Mouse (Mus musculus) embryonic facial prominence, embryonic 11.5 days (tissue): ENCODE data around the gene Rps11. TPM values are rescaled to one million over a fixed set of nuclear protein-coding genes. Genes with fewer than 3 reads are reported as not detected.
A peak's percentile ranks its signal among the peaks of the same experiment; 100 is the strongest.

Experiments
- ATAC-seq: fragments of 200-750 bp; cut with Nextera tagmentation; replicated peaks from 2 replicates; pipeline ENCODE4 v1.8.0; 2017; ENCODE audit warnings: low read depth; ENCODE audit not compliant: insufficient number of reproducible peaks, low FRiP score, low TSS enrichment
- DNase-seq: peaks from one replicate; pipeline ENCODE4 v3.0.0-alpha.2; 2015; ENCODE audit warnings: low spot score
- H3K27ac ChIP-seq: fragments of 300-500 bp; sonication (generic); replicated peaks from 2 replicates; pipeline ENCODE4 v1.5.1; 2014; ENCODE audit warnings: mild to moderate bottlenecking, low read depth, low read length, control low read depth
- H3K27me3 ChIP-seq: fragments of 300-500 bp; sonication (generic); 2 replicates; pipeline ENCODE4 v1.6.1; 2014; ENCODE audit warnings: mild to moderate bottlenecking, low read length, moderate library complexity, mixed read lengths; ENCODE audit not compliant: control insufficient read depth, insufficient read depth
- H3K36me3 ChIP-seq: fragments of 300-500 bp; sonication (generic); replicated peaks from 2 replicates; pipeline ENCODE4 v1.6.1; 2014; ENCODE audit warnings: low read depth, mild to moderate bottlenecking, low read length, moderate library complexity, mixed read lengths; ENCODE audit not compliant: control insufficient read depth, insufficient read depth
- H3K4me1 ChIP-seq: fragments of 300-500 bp; sonication (generic); 2 replicates; pipeline ENCODE4 v1.6.1; 2014; ENCODE audit warnings: low read length, mixed read lengths; ENCODE audit not compliant: control insufficient read depth, insufficient read depth
- H3K4me2 ChIP-seq: fragments of 300-500 bp; sonication (generic); 2 replicates; pipeline ENCODE4 v1.6.1; 2014; ENCODE audit warnings: low read depth, mild to moderate bottlenecking, control low read depth, low read length, moderate library complexity
- H3K4me3 ChIP-seq: fragments of 300-500 bp; sonication (generic); 2 replicates; pipeline ENCODE4 v1.5.1; 2014; ENCODE audit warnings: low read depth, low read length, control low read depth
- H3K9ac ChIP-seq: fragments of 300-500 bp; sonication (generic); replicated peaks from 2 replicates; pipeline ENCODE4 v1.6.1; 2014; ENCODE audit warnings: mild to moderate bottlenecking, control low read depth, low read length
- H3K9me3 ChIP-seq: fragments of 300-500 bp; sonication (generic); replicated peaks from 2 replicates; pipeline ENCODE4 v1.6.1; 2016; ENCODE audit warnings: mild to moderate bottlenecking, low read length, inconsistent platforms, mixed read lengths; ENCODE audit not compliant: control insufficient read depth
- WGBS: fragments of 180-500 bp; shearing (Covaris S2); extraction: QIAGEN DNeasy Blood & Tissue Kit; methylation state at CpG from one replicate; pipeline ENCODE4 v1.1.7; 2014; 5-methylcytosine and 5-hydroxymethylcytosine counted together
- polyA plus RNA-seq: library from polyadenylated mRNA; unstranded; fragments of >200 nt; fragmentation: Nextera tagmentation; extraction: Ambion mirVana; gene quantifications from 2 replicates; pipeline ENCODE4 v1.2.1, GENCODE M21; 2014

Rps11 gene
- polyA plus RNA-seq, 1 experiment from 2014 or later: 1,602 TPM

GRCm38 (mm10) chr7:45092828-45093515 lies 31.3 kb downstream of the Rps11 start:
- no peaks in the 10 kb centered on the region; the same call in 1 of the 2 replicates for H3K36me3 ChIP-seq
- no peak overlapping the region for H3K4me3 ChIP-seq
- H3K4me2 ChIP-seq: peak overlapping the region; percentile 13
- H3K9me3 ChIP-seq: no peaks in the 10 kb centered on the region
- H3K9ac ChIP-seq: peak overlapping the region; percentile 28; the same call in 1 of the 2 replicates
- H3K27me3 ChIP-seq: no peaks in the 10 kb centered on the region
- H3K27ac ChIP-seq: peak overlapping the region; percentile 85
- 34% methylated on average over 12 of the region's 12 CpGs for WGBS
- H3K4me1 ChIP-seq: no peaks in the 10 kb centered on the region
- ATAC-seq (no peak), DNase-seq (peak; percentile 76)

- Histone ChIP-seq H3K36me3 (peaks cover under 1% of the 10 kb centered on the region; the same call in 1 of the 2 replicates), H3K27me3 (no peaks in the 10 kb centered on the region), H3K9me3 (no peaks in the 10 kb centered on the region), H3K4me3 (peak within 1 kb of the TSS; percentile 56), H3K4me2 (peak within 1 kb of the TSS; percentile 58), H3K4me1 (no peaks in the 10 kb centered on the region), H3K27ac (peak within 1 kb of the TSS; percentile 85), H3K9ac (peak within 1 kb of the TSS; percentile 66)
- ATAC-seq (peak; percentile 91), DNase-seq (peak; percentile 97)
- WGBS: under 1% methylated on average over 16 of the region's 16 CpGs
Observed at GRCm38 (mm10) chr7:45092048-45092447, 32.2 kb downstream of the Rps11 start, which contains the start of gene Rcn3. TSS of gene Rcn3 (minus strand) at chr7:45092221.

DNA sequence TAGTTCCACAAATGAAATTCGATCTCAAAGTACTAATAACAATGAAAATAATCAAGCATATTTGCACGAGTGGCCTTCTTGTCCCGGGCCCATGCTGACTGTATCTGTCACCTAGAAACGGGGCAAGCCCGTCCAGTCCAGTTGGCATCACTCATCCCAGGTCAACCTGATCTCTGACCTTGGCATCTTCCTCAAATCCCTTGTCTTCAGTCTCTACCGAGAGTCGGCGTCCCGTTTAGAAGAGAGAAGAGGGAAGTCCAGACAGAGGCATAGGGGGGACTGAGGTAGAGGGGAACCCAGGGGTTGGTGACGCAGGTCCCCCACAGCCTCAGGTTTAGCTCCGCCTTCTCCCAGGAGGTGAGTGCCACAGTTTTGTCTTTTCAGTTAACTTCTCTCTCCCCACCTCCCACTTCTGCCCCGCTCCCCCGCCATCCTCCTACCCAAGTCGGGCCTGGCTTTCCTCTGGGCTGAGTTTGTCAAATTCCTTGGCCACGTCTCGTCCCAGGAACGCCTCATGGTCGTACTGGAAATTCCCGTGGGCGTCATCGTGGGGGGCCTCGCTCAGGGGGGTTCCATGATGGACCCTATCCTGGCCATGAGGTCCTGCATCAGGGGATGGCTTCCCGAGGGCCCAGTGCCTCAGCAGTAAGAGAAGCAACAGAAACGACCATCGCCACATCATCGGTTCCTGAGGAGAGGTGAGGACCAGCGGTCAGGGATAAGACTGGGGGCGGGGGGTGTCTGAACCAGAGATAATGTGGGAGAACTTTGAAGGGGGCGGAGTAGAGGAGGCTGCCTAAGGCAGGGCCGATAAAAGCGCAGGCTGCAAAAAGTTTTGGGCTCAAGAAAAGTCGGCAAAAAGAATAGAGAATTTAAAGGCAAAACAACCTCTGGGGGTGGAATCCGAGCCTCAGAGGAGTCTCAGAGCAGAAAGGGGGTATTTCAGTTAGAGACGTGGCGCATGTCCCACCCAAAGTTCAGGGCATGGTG lies 32.9 kb downstream of the Rps11 start:
- H3K9ac ChIP-seq: peak overlapping the region; percentile 66
- no peaks in the 10 kb centered on the region for H3K27me3 ChIP-seq
- 11% methylated on average over 34 of the region's 35 CpGs for WGBS
- peak; percentile 53 for DNase-seq
- peak overlapping the region; percentile 58 for H3K4me2 ChIP-seq
- H3K9me3 ChIP-seq: no peaks in the 10 kb centered on the region
- peaks cover 8% of the 10 kb centered on the region for H3K36me3 ChIP-seq
- H3K27ac ChIP-seq: peak overlapping the region; percentile 76
- ATAC-seq: peak; percentile 53; the same call in 1 of the 2 replicates
- no peaks in the 10 kb centered on the region for H3K4me1 ChIP-seq
- H3K4me3 ChIP-seq: peak overlapping the region; percentile 56

DNA sequence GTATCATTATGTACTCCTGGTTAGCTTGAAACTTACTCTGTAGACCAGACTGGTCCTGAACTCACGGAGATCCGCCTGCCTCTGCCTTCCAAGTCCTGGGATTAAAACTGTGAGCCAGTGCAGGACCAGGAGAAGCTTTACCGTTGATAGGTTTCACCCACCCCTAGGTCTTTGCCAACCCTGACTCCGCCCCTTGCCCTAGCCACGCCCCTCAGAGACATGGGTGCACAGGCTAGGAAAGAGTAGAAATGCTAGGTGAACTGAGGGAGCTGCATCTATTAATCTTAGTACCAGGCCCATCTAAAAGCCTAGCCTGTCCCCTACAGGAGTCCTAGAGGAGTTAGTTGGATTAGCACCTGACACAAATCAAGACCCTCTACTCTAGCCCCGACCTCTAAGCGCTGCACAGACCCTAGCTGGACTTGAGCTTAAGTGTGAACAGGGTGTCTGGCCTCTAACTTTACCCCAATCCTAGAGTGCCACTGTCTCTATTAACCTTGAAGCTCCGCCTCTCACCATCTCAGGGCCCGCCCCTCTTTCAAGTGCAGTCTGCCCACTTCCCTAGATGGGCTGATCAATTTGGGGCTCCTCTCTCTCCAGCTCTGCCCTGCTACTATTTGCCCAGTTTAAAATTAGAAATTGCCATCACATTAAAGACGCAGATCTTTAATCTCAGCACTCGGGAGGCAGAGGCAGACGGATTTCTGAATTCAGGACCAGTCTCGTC lies 33.8 kb downstream of the Rps11 start:
- 80% methylated on average over 13 of the region's 13 CpGs for WGBS
- ATAC-seq: no peak
- Histone ChIP-seq H3K4me3 (peak overlapping the region; percentile 56; the same call in 1 of the 2 replicates), H3K9ac (no peak overlapping the region), H3K27me3 (no peaks in the 10 kb centered on the region), H3K36me3 (peaks cover 12% of the 10 kb centered on the region), H3K27ac (no peak overlapping the region), H3K4me2 (peak overlapping the region; percentile 58), H3K9me3 (no peaks in the 10 kb centered on the region), H3K4me1 (no peaks in the 10 kb centered on the region)
- no peak for DNase-seq

DNA sequence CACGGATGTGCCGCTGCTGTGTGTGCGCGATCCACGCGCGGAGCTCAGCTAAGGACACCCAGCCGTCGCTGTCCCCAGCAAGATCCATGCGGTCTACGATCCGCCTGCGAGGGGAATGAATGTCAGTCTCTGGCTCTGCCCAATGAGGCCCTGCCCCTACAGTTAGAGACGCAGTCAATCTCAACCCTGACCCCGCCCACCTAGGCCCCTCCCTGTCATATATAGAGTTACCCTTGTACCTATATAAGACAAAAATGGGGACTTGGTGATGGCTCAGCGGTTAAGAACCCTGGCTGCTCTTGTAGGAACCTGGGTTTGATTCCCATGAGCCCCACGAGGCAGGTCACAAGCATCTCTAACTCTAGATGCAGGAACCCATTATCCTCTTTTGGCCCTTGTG lies 35.6 kb downstream of the Rps11 start:
- Histone ChIP-seq H3K9me3 (no peaks in the 10 kb centered on the region), H3K4me2 (no peak overlapping the region), H3K27ac (no peak overlapping the region), H3K27me3 (no peaks in the 10 kb centered on the region), H3K9ac (no peak overlapping the region), H3K4me3 (no peak overlapping the region), H3K36me3 (peaks cover 15% of the 10 kb centered on the region), H3K4me1 (no peaks in the 10 kb centered on the region)
- ATAC-seq (no peak), DNase-seq (no peak)
- 94% methylated on average over 17 of the region's 17 CpGs for WGBS

GRCm38 (mm10) chr7:45086084-45086483 lies 38.2 kb downstream of the Rps11 start:
- Histone ChIP-seq H3K27me3 (no peaks in the 10 kb centered on the region), H3K9ac (no peak overlapping the region), H3K9me3 (no peaks in the 10 kb centered on the region), H3K4me3 (no peak overlapping the region), H3K27ac (no peak overlapping the region), H3K4me1 (no peaks in the 10 kb centered on the region), H3K4me2 (no peak overlapping the region), H3K36me3 (peaks cover 20% of the 10 kb centered on the region)
- no peak for ATAC-seq
- no peak for DNase-seq
- WGBS: 84% methylated on average over 4 of the region's 4 CpGs

DNA sequence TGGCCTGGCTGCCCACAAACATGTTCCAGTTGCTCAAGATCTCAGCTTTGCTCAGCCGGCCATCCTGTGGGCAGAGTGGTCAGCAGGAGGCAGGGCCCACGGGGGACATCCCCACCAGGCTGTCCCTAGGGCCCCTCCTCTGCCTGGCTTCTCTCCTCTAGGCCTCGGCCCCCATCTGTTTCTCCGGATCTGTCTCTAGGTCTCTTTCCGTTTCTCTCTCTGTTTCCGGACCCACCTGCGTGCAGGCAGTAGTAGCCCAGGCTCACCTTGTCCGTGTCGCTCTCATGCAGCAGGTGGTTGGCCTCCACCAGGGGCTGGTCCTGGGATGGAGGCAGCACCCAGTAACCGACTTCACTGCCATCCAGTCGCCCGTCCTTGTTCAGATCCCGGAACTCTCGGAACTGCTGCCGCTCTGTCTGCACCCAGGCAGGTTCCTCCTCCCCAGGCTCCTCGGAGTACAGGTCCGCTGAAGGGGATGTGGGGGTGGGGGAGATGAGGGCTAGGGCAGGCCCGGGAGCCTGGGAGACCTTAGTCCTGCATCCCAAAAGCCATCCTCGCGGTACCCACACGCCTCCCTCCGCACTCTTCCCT lies 40.8 kb downstream of the Rps11 start:
- Histone ChIP-seq H3K36me3 (peaks cover 20% of the 10 kb centered on the region), H3K4me1 (no peaks in the 10 kb centered on the region), H3K9ac (no peak overlapping the region), H3K27ac (no peak overlapping the region), H3K4me2 (no peak overlapping the region), H3K27me3 (no peaks in the 10 kb centered on the region), H3K4me3 (no peak overlapping the region), H3K9me3 (no peaks in the 10 kb centered on the region)
- ATAC-seq (no peak), DNase-seq (no peak)
- WGBS: 81% methylated on average over 22 of the region's 22 CpGs
